Mouse (Mus musculus) heart, adult 2 months (tissue): ENCODE data around the gene Blm.

Source experiments
- CTCF ChIP-seq: fragments of 200-600 bp; IDR thresholded peaks from 2 replicates; pipeline ENCODE4 v1.8.1; 2022; ENCODE audit warnings: antibody characterized with exemption, mild to moderate bottlenecking, moderate library complexity
- POLR2A ChIP-seq: fragments of 200-500 bp; IDR thresholded peaks from 2 replicates; pipeline ENCODE4 v1.6.1; 2011; ENCODE audit warnings: mild to moderate bottlenecking, low read depth, low read length, control low read depth; ENCODE audit not compliant: insufficient read depth

- TF ChIP-seq CTCF (no peak), POLR2A (no peak)
Observed at GRCm38 (mm10) chr7:80531087-80531486, 3.8 kb downstream of the Blm start.
